Mouse (Mus musculus) cortical plate, adult 2 months (tissue): ENCODE results near the gene Gins3.

ENCODE experiments used
- CTCF ChIP-seq: fragments of 200-500 bp; IDR thresholded peaks from 2 replicates; pipeline ENCODE4 v1.5.1; 2011; ENCODE audit warnings: mild to moderate bottlenecking, control low read depth, low read length; ENCODE audit not compliant: insufficient read depth; ENCODE audit errors: extremely low read depth
- POLR2A ChIP-seq: fragments of 200-500 bp; IDR thresholded peaks from 2 replicates; pipeline ENCODE4 v1.6.1; 2011; ENCODE audit warnings: mild to moderate bottlenecking, low read length, control low read depth; ENCODE audit not compliant: insufficient read depth; ENCODE audit errors: extremely low read depth

- TF ChIP-seq CTCF (no peak), POLR2A (no peak)
These were observed 26.0 kb upstream of the Gins3 start for GRCm38 (mm10) chr8:95607210-95607609.
